ENCODE assay signal across 38 mouse cellular contexts in genomic region chrX:68865145-68865544, GRCm38 (mm10). TPM values are rescaled to one million over a fixed set of nuclear protein-coding genes. Genes with fewer than 3 reads are reported as not detected.
DNase-seq lines count a peak whose midpoint lies in the region; ATAC-seq and TF ChIP-seq lines count a peak whose summit lies in the region.
"Had no signal": no experiment of that assay in that cellular context is flagged by ENCODE, and none has a peak within 500 bp of the region (broad histone marks: within the 10 kb centered on the region; RNA-seq: fewer than 3 reads in every experiment).

No protein-coding gene starts in this region.

- ATAC-seq in midbrain, postnatal 0 days (ENCODE audit: low FRiP score): no peak
- ATAC-seq in midbrain, embryonic 16.5 days: no peak
- ATAC-seq in kidney, embryonic 14.5 days (ENCODE audit: low FRiP score, low TSS enrichment): no peak
- ATAC-seq: CD4-positive, CD25-positive, alpha-beta regulatory T cell, adult 4 months; forebrain, embryonic 16.5 days; lung, postnatal 0 days had no signal

- H3K27me3 ChIP-seq in midbrain, postnatal 0 days (ENCODE audit: insufficient read depth, low read length): no peaks in the 10 kb centered on the region
- H3K27me3 ChIP-seq in midbrain, embryonic 16.5 days (ENCODE audit: control insufficient read depth, insufficient read depth, low read depth, low read length): no peaks in the 10 kb centered on the region
- H3K27me3 ChIP-seq in kidney, embryonic 14.5 days (ENCODE audit: control insufficient read depth, insufficient read depth, low read length): no peaks in the 10 kb centered on the region
- H3K27me3 ChIP-seq: embryonic facial prominence, embryonic 12.5 days; heart, embryonic 13.5 days; limb, embryonic 15.5 days; liver, embryonic 13.5 days; midbrain, embryonic 12.5 days had no signal

- DNase-seq in midbrain, postnatal 0 days (ENCODE audit: low spot score): peak; percentile 26
- DNase-seq in cerebellum, adult 11-12 months: peak; percentile 60
- DNase-seq in cerebellum, adult 9-11 months: peak; percentile 68
- DNase-seq in testis, postnatal 10 days (ENCODE audit: low spot score): no peak
- DNase-seq in frontal cortex, adult 2 months (ENCODE audit: extremely low spot score in 1 of 2, low spot score in 1 of 2): no peak
- DNase-seq: adrenal gland, postnatal 25 days; embryo, embryonic 11 days; gastrocnemius, postnatal 10 days; heart, postnatal 10 days; kidney, adult 11 months; kidney, postnatal 36 days; liver, embryonic 13.5 days; lung, adult 18-20 months; lung, postnatal 4 days; thymus, adult 2 months; thymus, postnatal 36 days had no signal

- no peak overlapping the region for H3K9ac ChIP-seq in midbrain, postnatal 0 days (replicated peaks; ENCODE audit: low read length, poor library complexity, severe bottlenecking)
- H3K9ac ChIP-seq in midbrain, embryonic 16.5 days (ENCODE audit: low read depth, low read length): no peak overlapping the region
- no peak overlapping the region for H3K9ac ChIP-seq in kidney, embryonic 14.5 days (ENCODE audit: low read depth, low read length)
- H3K9ac ChIP-seq: embryonic facial prominence, embryonic 12.5 days; heart, embryonic 13.5 days; limb, embryonic 15.5 days; liver, embryonic 13.5 days; midbrain, embryonic 12.5 days had no signal

- H3K36me3 ChIP-seq in midbrain, postnatal 0 days (ENCODE audit: insufficient read depth, low read length): no peaks in the 10 kb centered on the region
- H3K36me3 ChIP-seq in midbrain, embryonic 16.5 days (ENCODE audit: control insufficient read depth, insufficient read depth, low read length): no peaks in the 10 kb centered on the region
- no peaks in the 10 kb centered on the region for H3K36me3 ChIP-seq in kidney, embryonic 14.5 days (ENCODE audit: control insufficient read depth, insufficient read depth, low read length)
- H3K36me3 ChIP-seq: embryonic facial prominence, embryonic 12.5 days; heart, embryonic 13.5 days; limb, embryonic 10.5 days; limb, embryonic 15.5 days; liver, embryonic 13.5 days; midbrain, embryonic 12.5 days had no signal

- H3K4me1 ChIP-seq in midbrain, postnatal 0 days (ENCODE audit: insufficient read depth, low read length): no peaks in the 10 kb centered on the region
- no peaks in the 10 kb centered on the region for H3K4me1 ChIP-seq in midbrain, embryonic 16.5 days (ENCODE audit: control insufficient read depth, insufficient read depth, low read length)
- no peaks in the 10 kb centered on the region for H3K4me1 ChIP-seq in kidney, embryonic 14.5 days (ENCODE audit: control insufficient read depth, insufficient read depth, low read length)
- H3K4me1 ChIP-seq: embryonic facial prominence, embryonic 12.5 days; heart, embryonic 13.5 days; limb, embryonic 10.5 days; limb, embryonic 15.5 days; liver, embryonic 13.5 days; megakaryocyte, embryonic 14.5 days; midbrain, embryonic 12.5 days had no signal

- TF ChIP-seq CTCF in midbrain, postnatal 0 days (IDR thresholded peaks at IDR 0.05): no peak

- no peak overlapping the region for H3K4me2 ChIP-seq in midbrain, postnatal 0 days (ENCODE audit: low read depth, low read length, poor library complexity, severe bottlenecking)
- no peak overlapping the region for H3K4me2 ChIP-seq in midbrain, embryonic 16.5 days (ENCODE audit: low read length)
- H3K4me2 ChIP-seq in kidney, embryonic 14.5 days (replicated peaks; ENCODE audit: low read depth, low read length): no peak overlapping the region
- H3K4me2 ChIP-seq: embryonic facial prominence, embryonic 12.5 days; heart, embryonic 13.5 days; limb, embryonic 15.5 days; liver, embryonic 13.5 days; midbrain, embryonic 12.5 days had no signal

- 30% methylated on average over 2 of the region's 2 CpGs for WGBS in midbrain, postnatal 0 days
- WGBS in midbrain, embryonic 16.5 days: 41% methylated on average over 2 of the region's 2 CpGs
- WGBS in kidney, embryonic 14.5 days: 46% methylated on average over 2 of the region's 2 CpGs

- no peak overlapping the region for H3K27ac ChIP-seq in midbrain, postnatal 0 days (ENCODE audit: low read depth, low read length)
- no peak overlapping the region for H3K27ac ChIP-seq in midbrain, embryonic 16.5 days (ENCODE audit: low read length)
- H3K27ac ChIP-seq in kidney, embryonic 14.5 days (ENCODE audit: low read depth, low read length): no peak overlapping the region
- H3K27ac ChIP-seq: embryonic facial prominence, embryonic 12.5 days; heart, embryonic 13.5 days; layer of hippocampus, adult 2 months; limb, embryonic 10.5 days; limb, embryonic 15.5 days; liver, embryonic 13.5 days; midbrain, embryonic 12.5 days; stomach, postnatal 0 days had no signal

- no peak overlapping the region for H3K4me3 ChIP-seq in midbrain, postnatal 0 days (ENCODE audit: low read depth, low read length)
- H3K4me3 ChIP-seq in midbrain, embryonic 16.5 days (ENCODE audit: low read depth, low read length): no peak overlapping the region
- no peak overlapping the region for H3K4me3 ChIP-seq in kidney, embryonic 14.5 days (ENCODE audit: low read length)
- H3K4me3 ChIP-seq: embryonic facial prominence, embryonic 12.5 days; heart, embryonic 13.5 days; layer of hippocampus, adult 2 months; limb, embryonic 10.5 days; limb, embryonic 15.5 days; liver, embryonic 13.5 days; megakaryocyte, embryonic 14.5 days; midbrain, embryonic 12.5 days had no signal

- no peaks in the 10 kb centered on the region for H3K9me3 ChIP-seq in midbrain, postnatal 0 days (ENCODE audit: low read length)
- H3K9me3 ChIP-seq in midbrain, embryonic 16.5 days (replicated peaks; ENCODE audit: control insufficient read depth, low read length, poor library complexity, severe bottlenecking): no peaks in the 10 kb centered on the region
- H3K9me3 ChIP-seq in kidney, embryonic 14.5 days (ENCODE audit: control insufficient read depth, low read length): no peaks in the 10 kb centered on the region
- H3K9me3 ChIP-seq: embryonic facial prominence, embryonic 12.5 days; heart, embryonic 13.5 days; limb, embryonic 10.5 days; limb, embryonic 15.5 days; liver, embryonic 13.5 days; megakaryocyte, embryonic 14.5 days; midbrain, embryonic 12.5 days had no signal

RNA-seq across cellular contexts. Expression of gene Gm6812, which starts 27.7 kb away (rescaled TPM):
- total RNA-seq in midbrain, postnatal 0 days (2014; rRNA removed): not detected in 2 replicates
- not detected in 2 replicates for polyA plus RNA-seq in midbrain, postnatal 0 days (2015; fragmentation: Nextera tagmentation; extraction: Ambion mirVana)
- polyA plus RNA-seq in midbrain, embryonic 16.5 days (2015; fragmentation: Nextera tagmentation; extraction: Ambion mirVana): not detected in 2 replicates
- not detected in 2 replicates for polyA plus RNA-seq in kidney, embryonic 14.5 days (2014; fragmentation: Nextera tagmentation; extraction: Ambion mirVana)
- not detected in 2 replicates for polyA plus RNA-seq in frontal cortex, adult 2 months (2012; rRNA removed)
- total RNA-seq: adrenal gland, adult 18-20 months; adrenal gland, postnatal 25 days; gastrocnemius, postnatal 10 days; heart, adult 8-10 months; heart, postnatal 10 days; hematopoietic stem cell, adult 5-6 weeks; layer of hippocampus, adult 2 months; layer of hippocampus, postnatal 25 days; monocyte, adult 5-6 weeks had no signal
- polyA plus RNA-seq: CD4-positive, CD25-positive, alpha-beta regulatory T cell, adult 4 months; embryonic facial prominence, embryonic 12.5 days; forebrain, embryonic 16.5 days; gonadal fat pad, adult 2 months; heart, embryonic 13.5 days; kidney, embryonic 16.5 days; limb, embryonic 10.5 days; limb, embryonic 15.5 days; liver, embryonic 13.5 days; lung, postnatal 0 days; midbrain, embryonic 12.5 days; neural tube, embryonic 14.5 days; spleen, adult 2 months; stomach, postnatal 0 days; thymus, adult 2 months had no signal

RNA-seq across cellular contexts. Expression of gene Gm14698, which starts 44.3 kb away (rescaled TPM):
- 2.5 and 5.4 TPM in 2 replicates for total RNA-seq in midbrain, postnatal 0 days (2014; rRNA removed)
- 2.3 and 2.9 TPM in 2 replicates for polyA plus RNA-seq in midbrain, postnatal 0 days (2015; fragmentation: Nextera tagmentation; extraction: Ambion mirVana)
- polyA plus RNA-seq in midbrain, embryonic 16.5 days (2015; fragmentation: Nextera tagmentation; extraction: Ambion mirVana): 2.6 and 3.6 TPM in 2 replicates
- polyA plus RNA-seq in kidney, embryonic 14.5 days (2014; fragmentation: Nextera tagmentation; extraction: Ambion mirVana): 3.7 and 4.4 TPM in 2 replicates
- 0.38 and 0.90 TPM in 2 replicates for polyA plus RNA-seq in frontal cortex, adult 2 months (2012; rRNA removed)

Comparison
In these comparisons a context has a peak if more than half of its experiments do, and no peak if none do; other contexts are left out.
1. DNase-seq: peak in midbrain, postnatal 0 days (single experiment), cerebellum, adult 11-12 months (single experiment) and cerebellum, adult 9-11 months (single experiment); none in testis, postnatal 10 days (single experiment) and frontal cortex, adult 2 months (0 of 2).